Mouse (Mus musculus) CD4-positive, CD25-positive, alpha-beta regulatory T cell, adult 4 months (primary cell): ENCODE measurements around the gene Aig1. TPM values are rescaled to one million over a fixed set of nuclear protein-coding genes. Genes with fewer than 3 reads are reported as not detected.

Experiments
- ATAC-seq: one replicate; pipeline ENCODE4 v1.8.0; 2017
- polyA plus RNA-seq, 2 experiments: library from polyadenylated mRNA; unstranded; fragments of 100-300 nt; shearing (Covaris generic); gene quantifications; one replicate each; pipeline ENCODE4 v1.2.1; 2017

Aig1 gene
- polyA plus RNA-seq, 2 experiments from 2014 or later, result 24.0 to 28.3 TPM

DNA sequence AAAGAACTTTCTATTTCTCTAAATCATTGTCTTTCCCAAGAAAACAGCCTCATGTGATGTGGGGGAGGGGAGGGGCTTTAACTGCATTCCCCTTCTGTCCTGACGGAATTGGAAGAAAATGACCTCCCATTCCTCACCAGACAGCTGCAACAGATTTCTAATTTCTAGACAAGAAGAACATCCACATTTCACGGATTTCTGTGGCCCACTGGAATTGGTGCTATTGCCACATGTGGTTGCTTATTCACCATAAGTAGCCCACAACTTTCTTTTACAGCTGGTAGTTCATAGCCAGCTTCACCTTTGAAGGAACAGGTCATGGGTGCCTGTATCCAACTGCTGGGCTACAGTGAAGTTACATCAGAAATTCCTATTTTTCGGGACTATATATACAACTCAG is 93.9 kb downstream of the Aig1 start:
- no peak for ATAC-seq

DNA sequence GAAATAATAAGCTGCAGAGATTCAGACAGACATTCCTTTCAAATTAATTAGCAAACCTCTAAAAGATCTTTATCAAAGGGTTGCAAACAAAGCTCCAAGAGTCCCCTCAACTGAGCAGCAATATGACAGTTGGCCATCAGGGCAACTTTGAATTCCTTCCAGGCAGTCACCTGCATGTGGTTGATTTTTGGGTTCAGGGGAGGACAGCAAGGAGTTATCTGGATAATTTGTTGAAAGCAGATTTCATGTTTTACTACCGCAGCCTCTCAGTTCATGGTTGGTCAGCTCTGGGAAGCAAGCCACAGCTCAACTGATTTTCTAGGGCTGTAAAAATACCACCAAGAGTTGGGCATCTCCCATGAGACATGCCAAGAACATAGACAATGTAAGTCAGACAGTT is 98.1 kb downstream of the Aig1 start:
- ATAC-seq, result no peak

DNA sequence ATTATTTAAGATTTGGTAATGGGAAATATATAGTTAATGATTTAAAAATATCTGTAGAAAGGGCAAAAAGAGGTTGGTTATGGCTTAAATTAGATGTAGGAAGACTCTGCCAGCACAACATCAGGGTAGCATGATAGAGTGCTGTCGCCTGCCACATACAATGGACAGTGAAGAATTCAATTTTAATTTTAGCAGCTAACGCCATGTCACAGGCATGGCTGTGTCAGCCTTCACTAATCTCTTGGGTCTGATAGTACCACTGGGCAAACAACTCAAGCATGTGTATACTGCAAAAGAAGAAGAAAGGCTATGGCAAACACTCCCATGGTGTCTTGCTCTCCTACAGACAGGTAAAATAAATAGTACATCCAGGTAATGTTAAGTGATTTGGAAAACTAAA is 99.0 kb downstream of the Aig1 start:
- no peak for ATAC-seq

DNA sequence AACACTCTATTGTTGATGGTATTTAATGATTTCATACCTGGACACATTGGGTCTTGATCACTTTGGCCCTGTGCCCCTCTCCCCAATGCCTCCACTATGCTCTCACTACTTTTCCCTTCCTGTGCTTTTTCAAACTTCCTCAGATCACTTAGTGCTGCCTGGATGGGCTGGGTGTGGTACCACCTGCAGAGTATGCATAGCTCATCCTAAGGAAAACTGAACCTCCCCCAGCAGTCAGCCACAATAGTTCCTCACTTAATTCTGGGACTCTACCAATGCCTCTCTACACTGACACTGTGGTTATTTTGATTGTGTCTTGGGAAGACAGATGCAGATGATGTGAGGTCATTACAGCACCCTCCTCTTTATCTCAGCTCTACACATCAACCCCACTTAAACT is 99.9 kb downstream of the Aig1 start:
- ATAC-seq, result no peak

DNA sequence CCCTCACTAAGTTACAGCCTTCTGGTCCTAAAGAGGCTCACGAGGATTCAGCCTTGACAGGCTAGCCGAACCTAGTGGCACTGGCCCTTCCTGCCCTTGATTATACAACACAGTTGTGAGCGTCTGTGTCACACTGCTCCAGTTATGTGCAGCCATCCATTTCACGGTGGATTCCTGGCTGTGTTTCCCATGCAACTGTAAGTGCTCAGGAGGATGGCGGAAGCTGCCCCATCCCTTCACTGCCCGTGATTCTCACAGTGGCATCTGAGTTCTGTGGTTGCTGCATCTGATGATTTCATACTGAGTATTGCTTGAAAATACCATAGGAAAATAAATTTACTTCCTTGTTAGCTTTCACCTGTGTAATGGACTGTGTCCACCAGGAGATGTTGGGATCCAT is 101.7 kb downstream of the Aig1 start:
- no peak for ATAC-seq

DNA sequence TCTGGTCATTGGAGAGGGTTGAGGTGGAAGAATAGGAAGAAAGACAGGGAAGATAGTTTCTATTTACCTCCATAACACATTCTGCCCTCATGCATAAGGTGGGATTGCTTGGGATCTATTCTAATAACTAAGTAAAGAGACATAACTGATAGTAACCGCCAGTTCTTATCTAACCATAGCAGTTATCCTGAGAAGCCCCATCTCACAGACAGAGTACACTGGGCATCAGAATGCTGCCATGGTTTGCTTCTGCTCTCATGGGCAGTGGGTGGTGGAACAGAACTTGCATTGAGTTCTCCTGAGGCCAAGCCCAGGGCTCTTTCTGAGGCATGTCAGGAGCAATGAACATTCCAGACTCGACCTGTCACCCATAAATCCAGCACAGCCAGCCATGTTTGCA is 105.6 kb downstream of the Aig1 start:
- ATAC-seq, result no peak

DNA sequence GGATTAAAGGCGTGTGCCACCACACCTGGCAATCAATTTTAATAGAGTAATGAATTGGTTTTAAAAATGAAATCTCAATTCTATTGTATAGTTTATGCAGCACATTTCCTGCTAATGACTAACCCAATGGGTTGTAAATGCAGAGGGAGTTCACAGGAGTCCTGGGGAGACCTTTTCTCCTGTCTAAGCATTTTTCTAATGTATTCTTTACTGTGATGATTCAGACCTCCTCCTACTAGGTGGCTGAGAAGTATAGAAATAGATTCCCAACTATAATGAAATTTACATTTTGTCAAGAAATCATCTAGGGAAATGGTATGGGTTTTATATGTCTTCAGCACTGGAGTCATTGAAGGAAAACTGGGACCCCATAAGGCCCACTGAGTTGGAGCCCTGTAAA is 114.1 kb downstream of the Aig1 start:
- no peak for ATAC-seq

DNA sequence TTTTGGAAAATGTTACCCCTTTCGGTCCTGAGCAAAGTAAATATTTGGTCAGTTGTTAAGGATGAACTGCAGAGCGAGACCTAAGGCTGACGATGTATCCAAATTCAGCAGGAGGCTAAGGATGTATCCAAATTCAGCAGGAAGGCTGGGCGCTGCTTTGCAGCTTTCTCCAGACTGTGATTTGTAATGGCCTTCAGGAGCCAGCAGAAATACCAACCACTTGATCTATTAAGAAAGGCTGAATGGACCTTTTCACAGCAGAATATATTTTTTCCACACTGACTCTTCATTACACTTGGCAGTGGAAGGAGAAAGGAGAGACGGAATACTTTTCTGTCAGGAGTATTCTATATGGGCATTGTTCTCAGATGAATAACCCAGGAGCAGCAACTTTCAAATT is 115.0 kb downstream of the Aig1 start:
- no peak for ATAC-seq

DNA sequence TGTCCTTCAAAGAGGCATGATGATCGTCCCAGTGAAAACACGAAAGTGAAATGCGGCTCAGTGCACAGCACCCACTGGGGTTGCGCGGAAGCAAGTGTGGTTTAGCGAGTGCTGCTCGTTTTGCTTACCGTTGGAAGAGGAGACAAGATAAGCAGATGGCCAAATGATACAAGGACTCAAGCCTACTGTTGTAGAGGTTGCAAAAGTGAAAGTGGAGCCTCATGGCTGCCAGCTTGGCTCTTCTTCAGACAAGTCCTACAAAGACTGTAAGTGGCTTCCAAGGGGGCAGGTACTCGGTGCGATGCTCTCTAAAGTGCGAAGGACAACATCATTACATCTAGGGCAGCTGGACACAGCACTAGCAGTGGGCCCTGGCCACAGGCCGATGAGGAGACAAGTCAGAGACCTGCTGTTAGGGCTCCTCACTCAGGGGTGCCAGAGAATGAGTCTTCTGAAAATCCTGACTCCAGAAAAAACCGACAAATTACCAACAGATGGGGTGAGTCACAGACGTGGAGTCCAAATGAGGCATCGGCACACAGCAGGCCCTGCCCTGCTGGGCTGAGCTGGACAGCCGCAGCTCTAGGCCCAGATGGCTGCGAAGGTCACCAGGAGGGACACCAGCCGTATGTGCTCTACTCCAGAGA is 129.2 kb downstream of the Aig1 start:
- ATAC-seq, result no peak

DNA sequence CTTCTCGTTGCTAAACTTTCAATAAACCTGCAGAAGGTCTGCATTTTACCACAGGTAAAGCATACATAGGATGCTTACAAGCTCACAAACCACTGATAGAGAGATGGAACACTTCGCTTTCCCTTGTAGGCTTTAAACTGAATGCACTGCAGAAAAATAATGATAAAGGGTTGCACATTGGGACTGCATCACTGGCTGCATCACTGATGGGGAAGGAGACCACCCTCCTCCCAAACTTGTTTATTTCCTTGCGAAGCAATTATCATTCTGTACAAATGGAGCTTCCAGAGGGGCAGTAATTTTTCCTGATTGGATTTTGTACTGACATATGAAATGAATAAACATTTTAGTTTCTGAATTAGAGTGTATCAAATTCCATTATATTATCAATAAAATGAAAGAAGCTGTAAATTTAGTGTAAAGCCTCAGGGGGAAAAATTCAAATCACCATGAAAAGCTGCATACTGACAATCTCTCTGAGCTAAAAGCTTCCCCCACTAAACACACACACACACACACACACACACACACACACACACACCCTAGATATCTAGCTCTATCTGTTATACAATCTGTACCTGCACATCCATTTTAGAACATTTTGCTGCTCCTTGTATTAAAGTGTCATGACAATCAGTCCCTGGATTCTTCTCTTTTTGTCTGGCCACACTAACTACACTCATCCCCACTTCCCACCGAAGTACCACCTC is 138.6 kb downstream of the Aig1 start:
- ATAC-seq, result no peak

DNA sequence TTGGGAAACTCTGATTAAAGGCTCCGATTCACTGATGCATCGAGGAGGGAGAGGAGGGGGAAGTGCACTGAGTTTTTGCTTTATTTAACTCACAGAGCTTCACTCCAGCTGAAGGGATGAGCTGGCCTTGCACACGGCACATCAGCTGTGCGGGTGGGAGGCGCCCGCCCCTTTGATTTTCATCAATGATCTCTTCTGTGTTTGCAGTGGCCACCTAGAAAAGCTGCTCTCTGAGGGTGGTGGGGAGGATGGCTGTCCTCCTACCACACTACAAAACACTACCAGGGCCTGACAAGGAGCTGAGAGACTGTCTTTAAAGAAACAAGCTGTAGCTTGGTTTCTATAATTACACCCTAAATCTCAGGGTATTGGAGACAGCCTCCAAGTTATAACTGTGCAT is 141.1 kb downstream of the Aig1 start:
- no peak for ATAC-seq

DNA sequence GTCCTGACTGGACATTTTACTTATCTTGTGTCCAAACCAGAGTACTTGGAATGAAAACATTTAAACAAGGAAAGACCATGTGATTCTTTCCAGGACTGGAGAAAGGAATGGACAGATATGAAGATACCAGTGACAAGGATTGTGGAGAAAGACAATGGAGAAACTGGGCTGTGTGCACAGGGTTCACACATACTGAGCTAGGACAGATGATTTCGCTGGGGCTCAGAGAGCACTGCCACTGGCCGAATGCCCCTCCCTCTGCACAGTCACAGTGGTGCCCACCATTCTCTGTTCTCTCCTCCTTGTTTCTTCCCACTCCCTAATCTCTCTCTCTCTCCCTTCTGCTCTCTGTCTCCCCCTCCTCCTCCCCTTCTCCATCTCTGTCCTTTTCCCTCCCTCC is 142.6 kb downstream of the Aig1 start:
- ATAC-seq, result no peak

DNA sequence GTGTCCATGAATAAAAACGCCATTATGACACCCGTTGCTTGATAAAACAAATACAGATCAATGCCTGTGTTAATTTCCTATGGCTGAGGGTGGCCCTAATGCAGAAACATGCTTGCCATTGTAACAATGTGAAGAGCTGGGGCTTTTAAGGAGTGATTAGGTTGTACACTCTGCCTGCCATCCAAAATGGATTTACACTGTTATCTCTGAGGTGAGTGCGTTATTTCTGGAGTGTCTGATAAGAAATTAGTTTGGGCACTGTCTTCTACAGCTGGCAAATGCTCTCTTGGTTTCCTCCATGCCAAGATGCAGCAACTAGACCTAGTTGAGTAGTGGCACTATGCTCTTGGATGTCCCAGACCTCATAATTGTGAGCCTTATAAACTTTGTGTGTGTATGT is 143.5 kb downstream of the Aig1 start:
- ATAC-seq, result no peak

DNA sequence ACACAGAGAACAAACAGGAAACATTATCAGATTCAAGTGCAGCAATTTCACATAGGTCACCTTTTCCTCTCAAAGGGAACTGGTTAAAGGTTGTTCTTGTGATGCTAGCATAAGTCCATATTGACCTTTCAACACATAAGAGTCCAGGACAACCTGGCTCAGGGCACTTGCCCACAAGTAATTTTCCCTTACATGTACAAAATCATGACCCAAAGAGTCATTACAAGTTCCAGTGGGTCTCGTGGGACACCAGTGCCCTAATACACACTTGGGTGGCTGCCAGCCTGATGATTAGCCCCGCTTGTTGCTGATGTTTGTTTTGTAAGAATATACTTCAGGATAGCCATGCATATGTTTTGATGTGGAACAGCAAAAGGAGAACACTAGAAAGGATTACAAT is 152.6 kb downstream of the Aig1 start:
- ATAC-seq, result no peak

DNA sequence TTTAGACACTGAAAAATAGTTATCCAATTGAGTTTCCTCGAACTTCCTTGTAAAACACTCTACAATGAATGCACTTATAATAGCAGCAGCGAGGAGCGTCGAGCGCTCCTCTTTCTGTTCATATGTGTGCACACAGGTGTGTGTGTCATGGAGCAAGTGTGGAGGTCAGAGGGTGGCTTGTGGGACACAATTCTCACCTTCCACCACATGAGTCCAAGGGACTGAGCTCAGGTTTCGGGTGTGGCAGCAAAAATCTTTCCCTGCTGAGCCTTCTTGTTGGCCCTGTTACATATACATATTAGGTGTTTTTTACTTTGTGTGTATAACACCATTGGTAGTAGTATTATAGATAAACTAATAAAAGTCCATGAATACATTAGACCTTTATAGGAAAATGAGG is 153.2 kb downstream of the Aig1 start:
- no peak for ATAC-seq

DNA sequence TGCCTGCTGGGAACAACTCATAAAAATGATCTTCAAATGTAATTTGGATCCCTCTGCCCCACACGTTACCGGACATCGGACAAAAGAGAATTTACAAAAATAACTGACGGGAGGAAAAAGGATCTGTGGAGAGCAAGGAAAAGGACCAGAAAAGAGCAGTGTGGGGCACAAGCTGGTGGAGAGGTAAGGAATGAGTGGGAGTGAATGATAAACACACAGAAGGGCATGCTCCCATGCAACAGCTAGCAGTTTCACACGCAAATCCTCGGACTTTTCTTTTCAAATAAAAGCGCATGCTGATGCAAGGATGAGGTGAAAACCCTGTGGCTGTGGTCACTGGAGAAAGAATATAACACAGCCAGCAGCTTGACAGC is 153.9 kb downstream of the Aig1 start:
- ATAC-seq, result no peak

DNA sequence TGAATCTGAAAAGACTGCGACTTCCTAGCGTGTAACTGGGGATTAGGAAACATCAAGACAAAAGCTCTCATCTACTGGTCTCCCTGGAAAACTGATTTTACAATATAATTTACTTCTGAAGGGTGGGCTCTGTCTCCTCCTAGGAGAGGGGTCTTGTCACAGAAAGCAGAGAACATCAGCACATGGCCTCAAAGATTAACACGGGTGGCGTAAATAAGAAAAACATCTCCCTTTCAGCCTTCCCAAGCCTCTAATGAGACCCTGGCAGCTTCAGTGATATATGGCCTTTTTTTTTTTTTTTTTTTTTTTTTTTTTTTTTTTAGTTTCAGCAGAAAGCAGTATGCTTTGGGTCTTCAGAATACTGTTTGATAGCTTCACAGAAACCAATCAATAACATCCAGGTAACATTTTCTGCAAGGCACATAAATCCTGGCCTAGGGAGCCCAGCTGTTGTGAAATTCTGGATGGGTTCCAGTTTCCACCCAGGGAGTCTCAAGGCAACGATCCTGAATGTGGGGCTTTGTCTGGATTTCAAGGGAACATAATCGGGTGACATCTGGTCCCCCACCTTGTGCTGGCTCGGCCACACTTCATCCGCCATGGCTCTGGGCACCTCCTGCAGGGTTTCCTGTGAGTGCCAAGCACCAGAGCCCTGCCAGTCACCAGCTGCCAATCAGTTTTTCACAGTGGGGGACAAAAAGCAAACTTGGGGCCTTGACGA is 154.4 kb downstream of the Aig1 start:
- no peak for ATAC-seq

DNA sequence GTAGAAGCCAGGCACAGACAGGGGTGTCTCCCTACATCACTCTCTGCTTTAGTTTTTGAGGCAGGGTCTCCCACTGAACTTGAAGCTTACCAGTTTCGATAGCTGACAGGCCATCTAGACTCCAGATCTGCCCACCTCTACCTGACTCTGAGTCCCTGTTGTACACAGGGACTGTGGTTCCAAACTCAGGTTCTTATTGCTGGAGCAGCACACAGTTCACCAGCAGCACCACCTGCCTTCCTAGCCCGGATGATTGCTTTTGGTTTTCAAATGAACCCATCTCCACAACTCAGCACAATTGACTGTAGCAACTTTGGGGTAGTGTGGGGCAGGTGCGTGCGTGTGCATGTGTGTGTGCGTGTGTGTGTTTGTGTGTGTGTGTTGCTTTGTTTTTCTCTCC is 155.1 kb downstream of the Aig1 start:
- ATAC-seq, result no peak

DNA sequence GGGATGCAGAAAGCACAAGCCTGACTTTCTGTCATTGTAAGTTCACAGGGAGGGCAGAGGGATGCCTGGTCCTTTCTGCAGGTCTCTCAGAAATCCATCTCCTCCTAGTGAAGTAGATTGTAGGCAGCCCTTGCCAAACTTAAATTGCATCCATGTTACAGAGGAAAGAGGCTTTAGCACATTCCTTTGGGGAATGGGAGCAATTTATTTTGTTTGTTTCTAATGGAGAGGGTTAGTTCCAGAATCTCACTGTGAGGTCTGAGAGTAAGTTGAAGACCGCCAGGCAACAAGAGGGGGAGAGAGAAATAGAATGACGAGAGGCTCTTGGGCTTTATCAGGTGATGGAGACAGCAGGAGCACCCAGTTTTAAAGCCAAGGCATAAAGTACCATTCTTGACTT is 155.7 kb downstream of the Aig1 start:
- no peak for ATAC-seq

DNA sequence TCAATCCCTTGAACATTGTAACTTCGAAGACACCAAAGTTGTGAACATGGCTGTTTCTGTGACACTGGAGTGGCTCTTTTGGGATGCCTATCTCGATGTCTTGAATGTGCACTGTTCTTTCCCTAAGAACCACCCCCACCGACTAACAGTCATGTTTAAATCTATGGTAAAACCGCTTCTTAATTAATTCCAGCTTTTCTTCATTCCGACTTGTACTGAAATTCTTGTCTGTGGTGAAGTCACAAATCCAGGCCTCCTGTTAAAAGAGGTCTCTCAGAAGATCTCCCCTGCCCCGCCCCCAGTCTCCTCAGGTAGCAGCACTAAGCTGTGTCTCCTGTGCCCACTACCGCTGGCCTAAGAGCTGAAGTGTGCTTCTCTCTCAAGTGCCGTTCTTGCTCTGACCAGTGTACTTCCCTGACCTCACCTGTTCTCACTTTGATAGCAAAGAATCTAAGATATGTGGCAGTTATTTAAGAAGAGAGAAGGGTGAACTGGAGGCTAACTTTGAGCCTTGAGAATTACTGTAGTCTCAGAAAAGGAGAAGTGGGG is 157.4 kb downstream of the Aig1 start:
- no peak for ATAC-seq

DNA sequence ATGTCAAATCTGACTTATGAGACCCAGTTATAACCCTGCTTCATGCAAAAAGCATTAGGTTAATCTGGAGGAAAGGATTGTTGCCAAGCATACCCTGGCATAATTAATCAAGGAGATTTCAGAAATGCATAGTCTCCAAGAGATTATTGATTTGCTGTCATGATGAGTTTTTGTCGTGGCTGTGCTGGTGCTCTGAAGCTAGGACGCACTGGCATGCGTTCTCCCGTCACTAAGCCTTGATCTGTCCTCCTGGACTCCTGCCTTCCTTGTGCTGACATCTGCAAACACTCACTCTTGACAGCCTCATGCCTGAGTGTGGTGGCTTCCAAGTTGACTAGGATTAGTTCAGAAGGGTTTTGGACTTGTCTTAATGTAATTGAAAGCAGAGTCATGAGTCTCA is 163.0 kb downstream of the Aig1 start:
- no peak for ATAC-seq

DNA sequence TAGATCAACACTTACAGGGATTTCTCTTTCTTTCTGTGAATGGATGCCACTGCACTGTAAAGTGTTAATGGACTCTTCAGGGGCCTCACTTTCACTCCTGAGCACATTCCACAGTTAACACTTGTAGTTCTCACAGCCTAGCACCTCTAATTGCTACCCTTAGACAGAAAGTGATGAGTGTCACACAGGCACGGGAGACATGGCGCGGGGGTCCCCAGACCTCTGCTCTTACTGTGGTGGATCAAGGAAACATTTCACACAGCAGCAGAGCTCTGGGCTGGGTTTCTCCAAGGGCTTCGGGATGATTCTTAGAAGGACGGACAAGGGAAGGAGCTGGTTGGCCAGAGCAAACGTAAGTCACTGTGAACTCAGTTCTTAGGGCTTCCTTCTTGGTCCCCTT is 166.1 kb downstream of the Aig1 start:
- no peak for ATAC-seq

DNA sequence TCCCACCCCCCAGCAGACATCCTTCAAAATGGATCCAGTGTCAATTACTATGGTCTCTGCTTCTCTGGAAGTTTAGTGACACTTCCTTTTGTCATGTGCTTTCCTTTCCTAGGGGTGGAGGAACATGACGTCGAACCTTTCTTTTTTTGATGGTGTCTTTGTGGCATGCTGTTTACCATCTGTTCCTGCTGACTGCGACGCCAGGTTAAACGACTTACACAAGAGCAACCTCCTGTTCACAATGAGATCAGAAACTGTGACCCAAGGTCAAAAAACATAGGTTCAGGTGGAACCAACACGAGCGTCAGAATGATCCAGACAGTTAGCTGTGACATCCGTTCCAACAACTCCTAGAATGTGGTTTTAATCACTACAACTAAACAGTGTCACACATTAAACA is 166.7 kb downstream of the Aig1 start:
- ATAC-seq, result no peak

DNA sequence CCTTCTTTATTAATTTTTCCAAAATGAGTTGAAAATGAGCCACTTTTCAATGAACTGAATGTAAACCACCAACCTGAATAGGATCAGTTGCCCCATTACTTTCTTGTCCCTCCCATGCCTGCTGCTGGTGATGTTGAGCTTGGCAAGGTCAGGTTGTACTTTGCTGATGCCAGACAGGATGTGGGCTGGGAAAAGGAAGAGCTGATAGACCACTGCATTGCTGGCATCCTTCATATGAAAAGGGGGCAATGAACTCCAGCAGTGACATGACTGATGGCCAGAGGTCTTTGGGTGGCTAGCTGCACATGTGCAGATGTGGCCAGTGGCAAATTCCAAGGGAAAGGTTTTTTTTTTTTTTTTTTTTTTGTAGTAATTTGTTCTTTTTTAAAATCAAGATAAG is 172.5 kb downstream of the Aig1 start:
- ATAC-seq, result no peak
